Mouse (Mus musculus) megakaryocyte, embryonic 14.5 days (primary cell): ENCODE results near the gene Wrap53.

Experiments used
- FLI1 ChIP-seq: IDR thresholded peaks from 2 replicates; pipeline ENCODE4 v1.6.1; 2012; ENCODE audit warnings: low read length, inconsistent platforms, mixed read lengths
- GATA1 ChIP-seq: IDR thresholded peaks from 3 replicates; pipeline ENCODE4 v1.6.1; 2012; ENCODE audit warnings: mixed read lengths, low read length, inconsistent platforms, borderline replicate concordance

GRCm38 (mm10) chr11:69528031-69528390 is 52.0 kb downstream of the Wrap53 start:
- TF ChIP-seq GATA1: no peak
- no peak for TF ChIP-seq FLI1
